Mouse (Mus musculus): ENCODE results near the gene Kdm1a.

GRCm38 (mm10) chr4:136649480-136650196, 47.1 kb upstream of the Kdm1a start:
- TF ChIP-seq GATA1 (IDR thresholded peaks at IDR 0.05; ENCODE audit: borderline replicate concordance, low read length) = no peak
- TF ChIP-seq FLI1 (IDR thresholded peaks at IDR 0.05; ENCODE audit: low read length) = no peak
